Mouse (Mus musculus): ENCODE results near the gene Zfp526.

- no peak for TF ChIP-seq CTCF (IDR thresholded peaks at IDR 0.05)
- no peak for TF ChIP-seq EP300 (IDR thresholded peaks at IDR 0.05)
Measured at GRCm38 (mm10) chr7:25249314-25250140, 28.3 kb downstream of the Zfp526 start.

Measured in lung, postnatal 0 days (tissue).